In genomic region chr3:84313003-84313800, GRCm38 (mm10) we compare ENCODE assay signal across 8 mouse cellular contexts. TPM values are rescaled to one million over a fixed set of nuclear protein-coding genes. Genes with fewer than 3 reads are reported as not detected.
DNase-seq lines count a peak whose midpoint lies in the region; ATAC-seq and TF ChIP-seq lines count a peak whose summit lies in the region.
"Had no signal": no experiment of that assay in that cellular context is flagged by ENCODE, and none has a peak within 500 bp of the region (broad histone marks: within the 10 kb centered on the region; RNA-seq: fewer than 3 reads in every experiment).

No protein-coding gene starts in this region.

- ATAC-seq in neural tube, embryonic 15.5 days (ENCODE audit: low FRiP score), result peak; percentile 68; the same call in 1 of the 2 replicates

- TF ChIP-seq EP300 in ES-Bruce4 (IDR thresholded peaks at IDR 0.05; ENCODE audit: insufficient read depth, low read depth, low read length), result no peak

- H3K27ac ChIP-seq in ES-Bruce4 (ENCODE audit: insufficient read depth, low read length), result no peak overlapping the region
- peak overlapping the region; percentile 10; the same call in 1 of the 2 replicates for H3K27ac ChIP-seq in embryonic facial prominence, embryonic 10.5 days (replicated peaks)
- H3K27ac ChIP-seq in neural tube, embryonic 15.5 days (replicated peaks), result no peak overlapping the region
- H3K27ac ChIP-seq: macrophage had no signal

- H3K27me3 ChIP-seq in ES-Bruce4 (ENCODE audit: control insufficient read depth, insufficient read depth, low read length, poor library complexity, severe bottlenecking), result no peaks in the 10 kb centered on the region
- H3K27me3 ChIP-seq in embryonic facial prominence, embryonic 10.5 days (replicated peaks; ENCODE audit: low read depth, poor library complexity, severe bottlenecking), result peaks cover 6% of the 10 kb centered on the region; the same call in 1 of the 2 replicates
- no peaks in the 10 kb centered on the region for H3K27me3 ChIP-seq in neural tube, embryonic 15.5 days (replicated peaks)

- H3K36me3 ChIP-seq in ES-Bruce4 (ENCODE audit: control insufficient read depth, insufficient read depth, low read length, poor library complexity, severe bottlenecking), result no peaks in the 10 kb centered on the region
- H3K36me3 ChIP-seq in embryonic facial prominence, embryonic 10.5 days (replicated peaks), result no peaks in the 10 kb centered on the region
- H3K36me3 ChIP-seq in neural tube, embryonic 15.5 days, result no peaks in the 10 kb centered on the region

- intact Hi-C loops in heart, postnatal 10 days (cut with DNase I), result loop anchor here (1.0 to 5.0 kb wide), 2 partner anchors 138 to 366 kb away; no protein-coding TSS in a partner anchor

- peak; percentile 41 for TF ChIP-seq CTCF in ES-Bruce4 (IDR thresholded peaks at IDR 0.05; ENCODE audit: low read depth, low read length)
- TF ChIP-seq CTCF in lung, adult 2 months (IDR thresholded peaks at IDR 0.05; ENCODE audit: insufficient read depth, low read length), result peak; percentile 64

- no peak for TF ChIP-seq POLR2A in ES-Bruce4 (IDR thresholded peaks at IDR 0.05; ENCODE audit: insufficient read depth, low read length)
- TF ChIP-seq POLR2A in lung, adult 2 months (IDR thresholded peaks at IDR 0.05; ENCODE audit: borderline replicate concordance, extremely low read depth, low read depth, low read length), result no peak

- H3K9ac ChIP-seq in ES-Bruce4 (ENCODE audit: low read depth, poor library complexity, severe bottlenecking), result peak overlapping the region; percentile 11
- no peak overlapping the region for H3K9ac ChIP-seq in neural tube, embryonic 15.5 days (replicated peaks)

- no peaks in the 10 kb centered on the region for H3K9me3 ChIP-seq in ES-Bruce4 (replicated peaks; ENCODE audit: control insufficient read depth, insufficient read depth, low read length, poor library complexity, severe bottlenecking)
- H3K9me3 ChIP-seq in embryonic facial prominence, embryonic 10.5 days, result no peaks in the 10 kb centered on the region
- H3K9me3 ChIP-seq in neural tube, embryonic 15.5 days (replicated peaks), result no peaks in the 10 kb centered on the region

- DNase-seq in adipocyte (ENCODE audit: low spot score), result peak; percentile 88
- peak; percentile 69 for DNase-seq in embryonic facial prominence, embryonic 10.5 days (ENCODE audit: low spot score)
- peak; percentile 77 to 84 for DNase-seq in heart, postnatal 10 days
- peak; percentile 56 to 73 for DNase-seq in kidney, postnatal 4 days
- peak; percentile 48 for DNase-seq in lung, adult 2 months

- WGBS in embryonic facial prominence, embryonic 10.5 days, result 52% methylated on average over 18 of the region's 18 CpGs
- 45% methylated on average over 18 of the region's 18 CpGs for WGBS in lung, adult 2 months
- 53% methylated on average over 18 of the region's 18 CpGs for WGBS in neural tube, embryonic 15.5 days

- H3K4me3 ChIP-seq in ES-Bruce4 (ENCODE audit: low read depth, low read length), result no peak overlapping the region
- H3K4me3 ChIP-seq in embryonic facial prominence, embryonic 10.5 days, result no peak overlapping the region
- no peak overlapping the region for H3K4me3 ChIP-seq in lung, adult 2 months (replicated peaks; ENCODE audit: extremely low read depth, low read depth, low read length)
- H3K4me3 ChIP-seq in neural tube, embryonic 15.5 days (replicated peaks), result no peak overlapping the region

- H3K4me2 ChIP-seq in neural tube, embryonic 15.5 days, result peak overlapping the region; percentile 40

- no peaks in the 10 kb centered on the region for H3K4me1 ChIP-seq in ES-Bruce4 (ENCODE audit: control insufficient read depth, insufficient read depth, low read length)
- peaks cover 11% of the 10 kb centered on the region for H3K4me1 ChIP-seq in embryonic facial prominence, embryonic 10.5 days
- peaks cover 3% of the 10 kb centered on the region for H3K4me1 ChIP-seq in lung, adult 2 months (ENCODE audit: control insufficient read depth, insufficient read depth, low read length)
- H3K4me1 ChIP-seq in neural tube, embryonic 15.5 days, result peaks cover 9% of the 10 kb centered on the region

RNA-seq across cellular contexts. Expression of gene Trim2, which starts 6.5 kb away (rescaled TPM):
- 11.4 and 12.8 TPM in 2 replicates for polyA plus RNA-seq in ES-Bruce4 (2011; ENCODE audit: insufficient read depth, insufficient read length, low read depth, missing spikeins)
- polyA plus RNA-seq in embryonic facial prominence, embryonic 10.5 days (2016; fragmentation: Nextera tagmentation; extraction: Ambion mirVana), result 31.0 and 31.3 TPM in 2 replicates
- total RNA-seq in heart, postnatal 10 days (2021), result 1 to 10 TPM; 9.1 to 9.9 TPM
- polyA plus RNA-seq in lung, adult 2 months (2012; rRNA removed), result 26.3 and 29.8 TPM in 2 replicates
- 108 and 137 TPM in 2 replicates for polyA plus RNA-seq in neural tube, embryonic 15.5 days (2015; fragmentation: Nextera tagmentation; extraction: Ambion mirVana)
